Mouse (Mus musculus): Measurements from ENCODE around the gene Nus1.

Gene Nus1

DNA sequence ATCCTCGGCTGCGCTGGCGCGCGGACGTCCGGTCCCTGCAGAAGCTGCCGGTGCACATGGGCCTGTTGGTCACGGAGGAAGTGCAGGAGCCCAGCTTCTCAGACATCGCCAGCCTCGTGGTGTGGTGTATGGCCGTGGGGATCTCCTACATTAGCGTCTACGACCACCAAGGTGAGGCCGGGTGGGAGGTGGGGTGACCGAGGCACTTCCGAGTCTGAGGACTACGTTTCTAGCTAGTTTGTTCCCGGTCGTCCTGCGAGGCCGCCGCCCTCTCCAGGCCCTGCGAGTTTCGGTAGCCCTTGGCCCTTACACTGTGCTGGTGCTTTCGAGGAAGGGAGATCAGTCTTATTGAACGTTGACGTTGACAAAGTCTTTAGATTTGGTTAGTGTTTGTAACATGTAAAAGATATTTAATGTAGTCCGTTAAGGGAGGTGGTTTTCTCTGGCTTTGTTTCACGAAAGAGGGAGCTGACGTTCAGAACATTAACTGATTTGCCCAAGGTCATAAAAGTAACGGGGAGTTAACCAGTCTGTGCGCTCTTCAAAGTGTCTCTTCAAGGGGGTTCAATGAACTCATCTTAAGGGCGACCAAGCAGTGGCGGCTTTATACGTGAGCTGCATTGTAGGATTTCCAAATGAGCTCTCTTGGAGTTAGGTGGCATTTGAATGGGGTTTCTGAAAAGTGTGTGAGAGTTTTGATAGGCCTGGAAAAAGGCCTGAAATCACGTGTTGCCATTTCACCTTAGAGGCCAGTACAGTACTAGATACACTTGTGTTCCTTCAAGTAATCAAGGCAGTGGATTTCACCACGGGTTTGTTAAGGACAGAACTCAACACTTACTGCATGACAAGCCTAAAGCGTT lies 882 bp downstream of the Nus1 start:
- DNase-seq (ENCODE audit: low spot score), result no peak

DNA sequence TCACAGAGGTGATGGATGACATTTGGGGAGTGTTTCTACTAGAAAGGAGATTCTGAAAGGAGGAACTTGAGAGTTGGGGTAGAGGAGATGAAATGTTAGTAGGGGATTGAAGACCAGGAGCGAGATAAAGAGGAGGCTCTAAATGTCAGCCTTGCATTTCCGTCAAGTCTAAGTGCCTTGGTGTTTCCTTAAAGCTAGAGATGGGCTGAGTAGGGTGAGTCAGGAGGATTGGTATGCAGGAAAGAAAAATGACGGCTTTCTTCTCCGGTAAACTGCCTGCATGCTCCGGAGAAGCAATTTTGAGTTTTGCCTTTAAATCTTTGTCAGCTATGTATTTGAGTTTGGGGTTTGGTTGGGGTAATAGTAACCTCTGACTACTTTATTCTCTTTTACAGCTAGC lies 1.6 kb downstream of the Nus1 start:
- no peak for DNase-seq (ENCODE audit: low spot score)

DNA sequence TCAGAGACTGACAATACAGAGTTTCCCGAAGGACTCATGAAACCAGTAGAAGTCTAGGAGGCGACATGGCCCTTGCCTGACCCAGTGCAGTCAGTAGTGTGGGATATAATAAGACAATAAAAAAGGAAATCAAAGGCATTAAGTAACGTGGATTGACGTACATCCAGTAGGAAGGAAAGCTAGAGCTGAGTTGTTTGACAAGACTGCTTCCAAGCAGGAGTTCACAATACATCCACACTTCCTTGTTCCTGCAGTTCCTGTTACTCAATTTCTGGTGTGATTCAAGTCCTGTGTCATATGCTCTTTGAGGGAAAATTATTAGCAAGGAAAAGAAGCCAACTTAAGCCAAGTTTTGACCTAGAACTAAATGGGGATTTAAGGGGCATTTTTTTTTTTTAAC lies 2.1 kb downstream of the Nus1 start:
- DNase-seq (ENCODE audit: low spot score), result no peak

DNA sequence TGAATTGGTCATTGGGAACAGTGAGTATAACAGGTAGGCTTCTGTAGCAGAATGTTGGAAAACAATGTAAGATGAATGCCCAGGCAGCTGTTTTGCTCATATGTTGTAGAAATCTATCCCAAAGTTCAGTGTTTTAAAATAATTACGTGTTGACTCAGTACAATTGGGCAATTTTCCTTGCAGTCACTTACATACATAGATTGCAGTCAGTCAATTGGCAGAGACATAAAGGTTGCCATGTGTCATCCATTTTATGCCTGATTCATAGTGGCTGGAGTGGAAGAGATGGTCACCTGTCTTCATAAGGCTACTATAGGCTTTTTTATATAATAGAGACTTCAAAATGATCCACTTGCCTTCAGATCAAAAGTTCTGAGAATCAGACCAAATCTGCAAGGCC lies 3.2 kb downstream of the Nus1 start:
- no peak for DNase-seq (ENCODE audit: low spot score)

DNA sequence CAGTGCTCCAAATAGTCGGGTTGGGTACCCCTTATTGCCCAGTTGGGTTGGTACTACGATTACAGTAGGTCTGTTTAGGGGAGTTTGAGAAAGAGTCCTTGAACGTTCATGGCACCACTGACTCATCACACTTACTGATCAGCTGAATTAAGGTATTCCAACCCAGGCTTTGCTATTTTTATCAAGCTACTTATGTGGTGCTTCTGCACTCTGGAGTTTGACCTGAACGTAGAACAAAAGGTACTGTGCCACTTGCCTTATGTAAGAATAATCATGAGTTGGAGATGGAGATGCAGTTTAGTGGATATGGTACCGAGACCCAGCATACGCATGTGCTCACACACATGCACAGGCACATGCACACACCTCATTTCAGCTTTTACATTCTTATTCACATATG lies 4.4 kb downstream of the Nus1 start:
- no peak for DNase-seq (ENCODE audit: low spot score)

DNA sequence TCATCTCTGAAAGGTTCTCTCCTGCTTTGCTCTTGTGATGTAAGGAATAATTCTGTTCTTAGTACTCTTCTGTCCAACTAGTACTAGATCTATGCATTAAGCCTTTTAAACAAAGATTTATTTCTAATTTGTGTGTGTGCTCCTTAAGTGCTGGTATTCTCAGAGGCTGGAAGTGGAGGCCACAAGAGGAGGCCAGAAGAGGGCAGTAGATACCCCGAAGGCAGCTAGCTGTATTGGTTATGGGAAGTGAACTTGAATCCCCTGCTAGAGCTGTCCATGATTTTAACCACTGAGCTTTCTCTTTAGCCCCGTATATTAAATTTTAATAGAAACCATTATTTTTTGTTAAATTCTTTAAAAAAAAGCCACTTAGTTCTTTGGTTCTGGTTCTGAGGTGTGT lies 5.8 kb downstream of the Nus1 start:
- no peak for DNase-seq (ENCODE audit: low spot score)

DNA sequence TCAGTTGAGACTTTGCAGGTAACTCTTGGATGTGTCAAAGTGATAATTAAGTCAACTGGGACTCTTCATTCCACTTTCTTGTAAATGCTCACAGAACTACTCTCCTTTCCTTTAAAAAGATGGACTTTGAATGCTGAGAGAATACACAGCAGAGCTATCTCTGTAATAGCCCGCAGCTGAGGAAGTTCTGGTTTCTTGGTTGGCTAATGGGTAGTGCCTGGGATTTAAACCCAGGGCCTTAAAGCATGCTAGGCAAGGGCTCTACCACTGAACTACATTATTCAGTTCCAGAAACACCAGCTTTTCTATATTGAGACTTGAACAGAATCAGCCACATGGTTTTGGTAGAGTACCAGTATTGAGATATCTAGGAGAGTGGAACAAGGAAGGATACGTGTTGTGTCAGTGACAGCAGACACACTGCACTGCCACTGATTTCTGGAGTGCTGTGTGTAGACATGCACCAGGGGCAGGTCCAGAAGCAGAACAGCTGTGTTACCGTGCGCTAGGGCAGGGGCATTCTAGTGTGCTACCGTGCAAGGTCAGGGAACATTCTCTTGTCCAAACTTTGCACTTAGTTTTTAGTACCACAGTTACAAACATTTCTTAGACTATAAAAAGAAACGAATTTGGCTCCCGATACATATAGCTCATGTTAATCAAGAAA lies 9.1 kb downstream of the Nus1 start:
- no peak for DNase-seq (ENCODE audit: low spot score)

DNA sequence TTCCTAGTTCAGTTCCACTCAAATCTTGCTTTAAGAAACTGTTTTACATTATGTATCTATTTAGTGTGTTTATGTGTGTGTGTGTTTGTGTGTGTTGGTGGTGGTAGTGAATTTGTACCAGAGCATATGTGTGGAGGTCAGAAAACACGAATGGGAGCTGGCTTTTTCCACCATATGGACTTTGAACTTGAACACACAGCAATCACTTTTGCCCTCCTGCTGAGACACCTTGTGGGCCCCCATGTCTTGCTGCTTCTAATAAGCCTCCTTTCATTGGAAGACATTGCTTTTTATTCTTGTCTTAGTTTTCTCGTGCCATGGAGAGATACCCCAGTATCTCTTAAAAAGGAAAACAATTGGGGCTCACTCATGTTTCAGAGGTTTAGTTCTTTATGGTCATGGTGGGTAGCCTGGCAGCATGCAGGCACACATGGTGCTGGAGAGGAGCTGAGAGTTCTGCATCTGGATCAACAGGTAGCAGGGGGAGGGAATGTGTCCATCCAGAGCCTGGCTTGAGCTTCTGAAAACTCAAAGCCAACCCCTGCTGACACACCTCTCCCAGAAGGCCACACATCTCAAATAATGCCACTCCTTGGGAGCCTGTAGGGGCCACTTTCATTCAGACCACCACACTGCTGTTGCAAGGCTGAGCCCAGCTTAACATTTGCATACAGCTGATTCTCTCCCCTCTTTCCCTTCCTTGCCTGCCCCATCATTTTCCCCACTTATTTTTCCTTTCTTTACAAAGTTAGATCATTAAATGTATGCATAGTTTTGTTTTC lies 10.5 kb downstream of the Nus1 start:
- no peak for DNase-seq (ENCODE audit: low spot score)

DNA sequence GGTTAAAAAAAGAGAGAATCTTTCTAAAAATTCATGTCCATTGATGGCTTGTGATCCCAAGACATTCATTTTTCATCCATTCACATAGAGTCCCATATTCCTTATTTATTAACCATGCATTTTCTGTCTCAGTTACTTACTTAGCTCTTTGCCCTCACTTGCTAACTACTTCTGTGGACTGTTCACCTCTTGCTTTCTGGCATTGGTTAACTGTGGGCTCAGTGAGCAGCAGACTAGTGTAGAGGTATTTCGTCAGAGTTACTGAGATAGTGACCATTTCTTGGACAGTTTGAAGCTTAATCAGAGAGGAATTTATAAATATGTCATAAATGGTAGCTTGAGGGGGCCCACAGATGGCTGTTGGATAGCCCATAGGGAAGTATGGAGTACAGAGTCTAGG lies 13.6 kb downstream of the Nus1 start:
- DNase-seq (ENCODE audit: low spot score), result no peak

DNA sequence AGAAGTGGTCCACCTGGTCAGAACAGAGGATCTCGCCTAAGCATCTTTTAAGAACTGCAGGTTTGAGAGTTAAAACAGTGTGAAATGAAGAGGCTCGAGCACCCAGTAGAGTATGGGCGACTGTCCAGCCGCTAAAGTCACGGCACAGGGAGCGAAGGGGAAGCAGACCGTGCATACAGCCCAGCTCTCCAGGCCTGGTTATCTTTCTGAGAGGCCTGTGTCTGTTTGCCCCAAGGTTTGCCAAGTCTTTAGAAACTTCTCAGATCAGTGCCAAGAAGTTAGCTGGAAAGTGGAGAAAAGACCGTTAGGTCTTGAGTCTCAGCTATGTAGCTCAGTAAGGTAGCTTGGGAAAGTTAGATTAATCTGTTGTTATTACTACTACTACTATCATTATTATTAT lies 17.5 kb downstream of the Nus1 start:
- DNase-seq (ENCODE audit: low spot score), result no peak

DNA sequence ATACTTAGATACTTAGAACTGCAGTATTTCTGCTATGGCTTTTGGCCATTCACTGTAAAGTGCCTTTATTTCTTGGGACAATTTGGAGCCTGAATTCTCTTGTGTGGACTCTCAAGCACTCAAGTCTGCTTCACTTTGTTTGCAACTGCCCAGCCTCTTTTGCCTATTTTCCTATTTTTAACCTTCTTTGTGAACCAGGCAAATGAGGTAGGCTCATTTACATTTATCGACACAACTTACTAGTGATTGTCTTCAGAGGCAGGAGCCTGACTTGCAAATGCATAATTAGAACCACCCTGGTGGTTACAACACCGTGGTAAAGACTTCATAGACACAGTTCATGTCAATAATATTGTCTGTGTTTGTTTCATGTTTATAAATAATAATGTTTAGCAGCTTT lies 43.3 kb downstream of the Nus1 start:
- no peak for DNase-seq (ENCODE audit: low spot score)

DNA sequence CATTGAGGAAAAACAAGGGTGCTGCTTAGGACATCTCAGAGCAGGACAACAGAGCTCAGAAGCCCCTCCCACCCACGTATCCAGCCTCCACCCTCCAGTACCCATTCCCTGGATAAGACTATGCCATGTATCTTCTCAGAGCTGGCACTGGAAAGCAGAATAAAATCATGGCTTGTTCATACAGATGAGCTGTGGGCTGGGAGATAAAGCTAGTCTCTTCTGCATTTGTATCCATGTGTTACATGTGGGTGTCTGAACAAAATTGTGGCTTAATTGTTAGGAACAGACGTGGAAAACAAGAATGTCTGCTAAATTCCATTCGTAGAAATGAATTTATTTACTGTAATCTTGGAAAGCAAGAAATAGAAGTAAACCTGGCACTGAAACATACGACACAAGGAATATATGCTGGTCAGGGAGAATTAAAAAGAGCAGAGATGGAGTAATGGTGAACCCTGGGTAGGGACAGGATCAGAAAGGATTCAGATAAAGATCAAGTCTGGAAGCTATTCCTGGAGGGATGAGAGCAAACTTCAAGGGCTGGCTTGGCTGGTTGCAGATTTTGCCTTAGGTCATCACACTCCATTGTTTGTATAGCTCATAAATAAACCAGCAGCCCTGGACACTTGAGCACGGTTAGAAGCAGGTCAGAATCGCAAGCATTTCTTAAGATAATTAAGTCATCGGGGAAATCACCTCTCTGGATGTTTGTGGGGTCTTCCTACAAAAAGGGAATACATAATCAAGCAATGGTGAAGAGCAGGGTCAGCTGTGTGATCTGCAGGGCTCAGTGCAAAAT lies 46.8 kb downstream of the Nus1 start:
- DNase-seq (ENCODE audit: low spot score), result no peak

DNA sequence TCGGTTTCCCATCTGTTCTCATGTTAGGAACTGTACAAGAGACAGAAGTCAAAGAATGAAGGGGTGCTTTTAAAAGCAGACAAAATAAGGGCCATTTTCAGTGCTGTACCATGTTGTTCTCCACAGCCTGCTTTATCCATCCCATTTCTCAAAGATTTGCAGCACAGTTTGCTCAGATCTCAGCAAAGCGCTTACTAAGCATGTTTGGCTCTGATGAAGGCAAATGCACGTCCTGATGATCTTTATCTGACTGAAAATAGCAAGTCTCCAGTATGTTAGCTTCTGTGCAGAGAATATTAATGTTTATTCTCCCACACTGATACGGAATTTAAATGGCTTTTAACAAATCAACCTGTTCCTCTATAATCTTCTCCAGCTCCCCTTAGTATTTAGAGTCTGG lies 54.2 kb downstream of the Nus1 start:
- no peak for DNase-seq (ENCODE audit: low spot score)
